Mouse (Mus musculus) small intestine, adult 2 months (tissue): ENCODE measurements around the gene Adam19.

ENCODE experiments used
- CTCF ChIP-seq: fragments of 200-500 bp; IDR thresholded peaks from 2 replicates; pipeline ENCODE4 v1.5.1; 2012; ENCODE audit warnings: low read depth, mild to moderate bottlenecking, control low read depth, inconsistent platforms, low read length, moderate library complexity, mixed read lengths; ENCODE audit not compliant: insufficient replicate concordance, insufficient read length; ENCODE audit errors: extremely low read depth
- POLR2A ChIP-seq: fragments of 200-500 bp; IDR thresholded peaks from 2 replicates; pipeline ENCODE4 v1.6.1; 2012; ENCODE audit warnings: low read depth, mild to moderate bottlenecking, control low read depth, inconsistent platforms, low read length, moderate library complexity

DNA sequence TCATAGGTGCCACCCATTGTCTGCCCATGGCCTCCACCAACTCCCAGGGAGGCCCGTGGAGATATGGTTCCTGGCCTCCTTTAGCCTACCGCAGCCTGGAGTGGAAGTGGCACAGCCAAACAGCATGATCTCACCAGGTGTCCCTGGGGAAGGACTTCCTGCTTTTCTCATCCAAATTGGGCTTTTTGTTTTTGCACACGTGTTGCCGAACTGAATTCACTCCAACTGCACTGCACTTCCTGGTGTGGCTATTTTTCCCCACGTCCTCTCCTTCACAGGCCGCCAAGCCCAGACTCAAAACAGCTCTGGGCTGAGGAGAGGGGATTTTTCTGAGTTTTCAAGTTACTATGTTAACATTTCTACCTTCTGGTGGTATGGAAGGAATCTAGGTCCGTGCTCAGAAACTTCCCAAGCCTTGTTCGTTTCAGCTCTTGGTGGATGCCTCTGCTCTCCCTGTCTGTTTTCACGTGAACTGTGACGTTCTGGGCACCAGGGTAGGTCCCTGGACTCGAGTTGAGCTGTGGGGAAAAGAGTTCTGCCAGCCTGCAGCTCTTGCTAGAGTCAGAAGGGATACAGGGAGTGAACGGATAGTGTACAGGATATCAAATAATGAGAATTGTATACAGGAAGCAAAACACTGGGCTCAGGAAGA lies 13.1 kb downstream of the Adam19 start:
- no peak for TF ChIP-seq CTCF
- TF ChIP-seq POLR2A: no peak
